Mouse (Mus musculus): ENCODE measurements at regions not wholly inside any gene's neighbourhood (a gene's known extent, or its start where the extent isn't known, plus 50 kb on each side); places are given as distances from the start of the nearest gene placed in this dataset.

- TF ChIP-seq CTCF (IDR thresholded peaks at IDR 0.05; ENCODE audit: insufficient read depth, low read length) (no peak), POLR2A (IDR thresholded peaks at IDR 0.05; ENCODE audit: borderline replicate concordance, extremely low read depth, low read depth, low read length) (no peak)
Observed at GRCm38 (mm10) chr15:25482586-25482985, 69.0 kb upstream of the Basp1 start.

Data from lung, adult 2 months (tissue).